Mouse (Mus musculus) olfactory bulb, adult 2 months (tissue): ENCODE data around the gene Rrp1.

Source experiments
- CTCF ChIP-seq: fragments of 200-500 bp; IDR thresholded peaks from 2 replicates; pipeline ENCODE4 v1.5.1; 2012; ENCODE audit warnings: low read depth, mild to moderate bottlenecking, low read length, moderate library complexity; ENCODE audit not compliant: insufficient read depth
- POLR2A ChIP-seq: fragments of 200-500 bp; IDR thresholded peaks from 2 replicates; pipeline ENCODE4 v1.6.1; 2012; ENCODE audit warnings: mild to moderate bottlenecking, low read depth, low read length, moderate library complexity; ENCODE audit not compliant: insufficient read depth

DNA sequence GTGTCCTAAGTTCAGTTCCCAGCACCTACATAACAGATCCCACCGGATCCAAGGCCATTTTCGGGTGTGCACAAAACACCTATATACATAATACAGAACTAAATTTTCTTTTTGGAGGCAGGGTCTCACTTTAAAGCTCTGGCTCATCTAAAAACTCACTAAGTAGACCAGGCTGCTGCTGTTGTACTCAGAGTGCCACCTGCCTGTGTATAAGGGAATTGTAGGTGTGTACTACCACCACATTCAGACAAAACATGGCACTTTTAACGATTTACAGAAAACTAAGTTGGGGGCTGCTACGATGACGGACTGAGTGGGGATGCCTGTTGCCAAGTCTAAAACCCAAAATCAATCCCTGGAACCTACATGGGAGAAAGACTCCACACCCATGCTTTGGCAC lies 37.9 kb upstream of the Rrp1 start:
- no peak for TF ChIP-seq POLR2A
- no peak for TF ChIP-seq CTCF
